Mouse (Mus musculus) cerebellum, postnatal 36 days (tissue): ENCODE measurements around the gene Tmc2.

Experiments used
- DNase-seq, 2 experiments: peaks; one replicate each; pipeline ENCODE4 v3.0.0; 2021 to 2022; ENCODE audit warnings: mixed read lengths in 2 of 2

Gene Tmc2

DNA sequence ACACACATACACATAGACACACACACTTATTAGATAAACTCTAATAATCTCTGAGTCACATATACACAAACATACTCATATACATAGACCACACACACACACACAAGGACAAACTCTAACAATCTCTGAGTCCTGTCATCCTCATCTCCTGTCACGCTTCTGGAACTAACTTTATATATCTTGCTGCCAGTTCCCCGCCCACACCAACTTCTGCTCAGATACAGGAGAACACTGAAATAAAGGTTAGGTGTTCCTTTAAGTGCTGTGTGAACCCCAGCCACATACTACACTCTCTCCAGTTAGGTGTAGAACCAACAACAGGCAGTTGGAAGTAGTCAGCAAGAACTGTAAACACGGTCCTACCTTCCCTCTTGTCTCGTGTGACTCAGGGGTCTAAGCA, 65.8 kb downstream of the Tmc2 start:
- DNase-seq: no peak

DNA sequence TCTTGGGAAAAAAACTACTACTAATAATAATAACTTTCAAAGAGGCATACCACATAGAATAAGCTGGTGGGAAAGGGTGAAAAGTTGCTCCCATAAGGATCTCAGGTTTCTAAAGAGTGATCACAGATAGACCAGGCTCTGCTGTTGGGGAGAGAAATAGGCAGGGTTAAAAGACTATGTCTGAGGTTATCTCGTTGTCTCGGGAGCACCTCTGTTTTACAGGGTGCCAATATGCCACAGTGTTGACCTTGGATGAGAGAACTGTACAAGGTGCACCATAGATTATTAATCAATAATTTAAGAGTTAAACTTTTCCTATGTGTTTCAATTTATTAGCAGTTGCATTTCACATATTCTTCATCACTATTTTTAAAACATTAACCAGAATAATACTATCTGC, 66.9 kb downstream of the Tmc2 start:
- DNase-seq: no peak

DNA sequence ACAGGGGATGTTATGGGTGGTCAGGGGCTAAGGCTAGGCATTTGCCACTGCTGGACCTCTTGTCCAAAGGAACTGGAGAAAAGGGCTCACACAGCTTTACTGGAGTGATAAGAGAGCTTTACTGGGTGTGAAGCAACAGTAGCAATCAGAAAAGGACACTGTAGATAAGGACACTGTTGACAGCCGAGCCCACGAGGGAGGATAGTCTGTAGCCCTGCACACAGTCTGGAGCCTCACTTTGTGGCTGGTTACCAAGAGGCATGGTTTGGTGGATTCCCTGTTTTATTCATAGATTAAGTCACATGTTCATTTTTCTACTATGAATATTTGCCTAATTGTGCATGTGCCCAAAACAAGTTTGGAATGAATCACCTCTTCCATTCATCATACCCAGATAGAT, 67.4 kb downstream of the Tmc2 start:
- DNase-seq: no peak

DNA sequence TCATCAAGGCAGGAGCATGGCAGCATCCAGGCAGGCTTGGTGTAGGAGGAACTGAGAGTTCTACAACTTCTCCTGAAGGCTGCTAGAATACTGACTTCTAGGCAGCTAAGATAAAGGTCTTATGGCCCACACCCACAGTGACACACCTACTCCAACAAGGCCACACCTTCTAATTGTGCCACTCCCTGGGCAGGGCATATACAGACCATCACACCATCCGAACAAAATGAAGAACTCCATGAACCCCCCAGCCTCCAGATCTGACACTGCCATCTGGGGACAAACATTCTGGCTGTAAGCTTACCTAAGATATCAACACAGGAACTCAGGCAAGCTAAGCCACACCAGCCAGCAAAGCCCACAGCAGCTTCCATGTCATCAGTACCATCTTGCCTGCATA, 70.5 kb downstream of the Tmc2 start:
- no peak for DNase-seq

DNA sequence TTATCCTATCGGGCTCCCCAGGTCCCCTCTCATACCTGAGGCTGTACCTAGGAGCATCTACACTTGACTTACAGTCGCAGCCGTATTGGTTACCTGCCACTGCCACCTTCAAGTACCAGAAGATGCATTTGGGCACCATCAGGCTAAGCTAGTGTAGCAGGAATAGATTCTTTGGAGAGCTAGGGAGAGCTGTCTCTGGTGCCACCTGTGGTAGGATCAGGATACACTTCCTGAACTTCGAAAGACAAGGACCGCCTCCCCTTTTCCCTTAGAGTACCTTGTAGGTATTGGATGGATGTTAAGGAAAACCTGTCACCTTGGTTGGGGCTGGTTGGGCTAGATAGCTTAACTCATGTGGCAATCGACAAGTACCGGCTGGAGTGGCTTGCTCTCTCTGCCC, 73.1 kb downstream of the Tmc2 start:
- DNase-seq: no peak

DNA sequence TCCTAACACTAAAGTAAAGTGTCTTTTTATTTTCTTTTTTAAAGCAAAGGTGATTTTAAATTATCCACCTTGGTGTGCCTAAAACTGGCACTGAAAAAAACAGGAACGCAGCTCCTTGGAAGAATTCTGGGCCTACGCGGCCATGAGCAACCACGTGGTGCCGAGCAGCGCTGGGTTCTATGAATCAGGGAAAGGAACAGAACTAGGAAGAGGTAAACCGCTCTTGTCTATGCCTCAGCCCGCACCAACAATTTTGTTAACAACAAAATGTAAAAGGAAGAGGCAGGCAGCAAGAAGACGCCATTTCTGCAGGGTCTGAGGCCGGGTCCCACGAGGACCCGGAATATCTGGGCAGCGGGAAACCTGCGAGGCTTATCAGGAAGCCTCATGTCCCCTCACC, 78.7 kb downstream of the Tmc2 start:
- DNase-seq: no peak

DNA sequence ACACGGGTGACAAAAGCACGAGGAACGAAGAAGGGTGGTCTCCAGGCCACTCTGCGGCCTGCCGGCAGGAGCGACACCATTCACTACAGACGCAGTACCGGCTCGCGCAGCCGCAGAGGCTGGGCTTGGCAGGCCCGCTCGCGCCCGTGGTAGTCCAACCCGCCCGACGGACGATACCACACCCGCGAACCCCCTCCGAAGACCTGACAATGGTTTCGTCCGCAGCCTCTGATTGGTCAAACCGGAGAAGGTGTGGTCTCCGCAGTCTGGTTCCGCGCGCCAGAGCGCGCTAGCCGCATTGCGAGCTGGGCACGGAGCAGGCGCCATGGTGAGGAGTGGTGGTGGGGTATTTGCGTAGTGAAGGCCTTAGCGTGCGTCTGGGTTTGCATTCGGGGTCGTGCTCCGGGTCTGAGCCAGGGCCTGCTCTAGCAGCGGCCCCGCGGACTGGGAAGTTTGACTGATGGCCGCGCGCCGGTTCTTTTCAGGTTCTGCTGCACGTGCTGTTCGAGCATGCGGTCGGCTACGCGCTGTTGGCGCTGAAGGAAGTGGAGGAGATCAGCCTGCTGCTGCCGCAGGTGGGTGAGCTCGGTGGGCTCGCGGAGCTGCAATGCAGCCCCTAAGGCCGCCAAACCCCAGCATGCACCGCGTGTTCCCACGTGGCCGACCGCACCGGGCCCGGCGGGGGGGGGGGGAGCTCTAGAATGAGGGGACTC, 79.3 kb downstream of the Tmc2 start, which contains the start of gene Nop56:
Gene Nop56 (plus strand): TSS at position 282 of the 713 bp plus-strand sequence.
- DNase-seq: peak; percentile 99 to 100

DNA sequence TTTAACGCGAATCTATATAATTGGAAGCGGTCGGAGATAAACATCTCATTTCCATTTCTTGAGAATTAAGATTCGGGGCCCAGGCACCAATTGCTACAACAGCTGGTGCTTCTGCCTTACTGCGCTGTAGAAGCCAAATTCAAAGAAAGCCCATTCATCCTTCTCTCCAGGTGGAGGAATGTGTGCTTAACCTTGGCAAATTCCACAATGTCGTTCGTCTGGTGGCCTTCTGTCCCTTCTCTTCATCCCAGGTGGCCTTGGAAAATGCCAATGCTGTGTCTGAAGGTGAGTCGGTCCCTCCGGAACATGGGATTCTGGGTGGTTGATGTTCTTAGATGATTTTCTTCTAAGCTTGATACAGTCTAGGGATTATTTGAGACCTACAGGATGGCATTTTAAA, 79.9 kb downstream of the Tmc2 start:
- peak in 1 of 2 experiments; percentile 20 for DNase-seq

DNA sequence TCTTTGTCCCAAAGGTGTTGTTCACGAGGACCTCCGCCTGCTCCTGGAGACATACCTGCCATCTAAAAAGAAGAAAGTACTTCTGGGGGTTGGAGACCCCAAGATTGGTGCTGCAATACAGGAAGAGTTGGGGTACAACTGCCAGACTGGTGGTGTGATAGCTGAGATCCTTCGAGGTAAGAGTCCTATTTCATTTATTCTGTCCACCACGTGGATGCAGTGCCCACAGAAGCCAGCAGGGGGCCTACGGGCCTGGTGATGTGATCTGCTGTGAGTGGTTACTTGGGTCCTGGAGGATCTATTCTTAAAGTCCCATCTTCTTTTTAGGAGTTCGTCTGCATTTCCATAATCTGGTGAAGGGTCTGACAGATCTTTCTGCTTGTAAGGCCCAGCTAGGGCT, 80.7 kb downstream of the Tmc2 start:
- DNase-seq: peak; percentile 38 to 48

DNA sequence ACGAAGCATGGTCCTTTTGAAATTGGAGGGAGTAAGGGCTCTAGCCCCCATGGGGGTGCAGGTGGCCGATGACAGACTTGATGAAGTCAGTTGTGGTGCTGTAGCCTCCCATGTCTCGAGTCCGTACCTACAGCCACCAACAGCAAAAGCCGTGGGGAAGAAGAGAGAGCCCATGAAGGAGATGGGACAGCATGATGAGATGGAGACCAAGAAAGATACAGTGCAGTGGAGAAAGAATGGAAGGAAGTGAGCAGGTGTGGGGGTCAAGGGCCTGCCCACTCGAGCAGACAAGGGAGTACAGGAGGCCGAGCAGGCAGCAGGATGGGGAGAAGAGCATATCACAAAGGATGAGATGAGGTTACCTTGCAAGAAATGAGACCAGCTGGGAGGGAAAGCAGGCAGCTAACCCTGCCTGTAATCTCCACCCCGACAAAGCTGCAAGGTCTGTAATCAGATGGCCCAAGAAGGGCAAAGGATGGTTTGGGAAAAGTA, 84.7 kb downstream of the Tmc2 start:
- no peak for DNase-seq

DNA sequence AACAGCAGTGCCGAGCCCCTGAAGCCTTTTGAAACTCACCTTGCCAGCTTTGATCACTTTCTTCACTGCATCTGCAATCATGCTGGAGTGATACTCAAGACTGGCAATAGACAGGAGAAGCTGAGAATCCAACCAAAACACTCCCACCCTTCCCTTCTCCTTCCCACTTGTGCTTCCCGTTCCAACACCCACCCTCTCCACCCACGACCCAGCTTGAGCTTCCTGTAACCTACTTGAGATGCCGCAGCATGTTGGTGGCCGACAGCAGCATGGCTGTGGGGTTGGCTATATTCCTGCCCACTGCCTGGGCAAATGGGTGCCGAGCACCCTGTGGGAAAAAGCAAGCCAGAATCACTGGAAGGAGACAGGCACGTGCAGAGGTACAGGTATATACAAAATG, 85.2 kb downstream of the Tmc2 start:
- DNase-seq: no peak

DNA sequence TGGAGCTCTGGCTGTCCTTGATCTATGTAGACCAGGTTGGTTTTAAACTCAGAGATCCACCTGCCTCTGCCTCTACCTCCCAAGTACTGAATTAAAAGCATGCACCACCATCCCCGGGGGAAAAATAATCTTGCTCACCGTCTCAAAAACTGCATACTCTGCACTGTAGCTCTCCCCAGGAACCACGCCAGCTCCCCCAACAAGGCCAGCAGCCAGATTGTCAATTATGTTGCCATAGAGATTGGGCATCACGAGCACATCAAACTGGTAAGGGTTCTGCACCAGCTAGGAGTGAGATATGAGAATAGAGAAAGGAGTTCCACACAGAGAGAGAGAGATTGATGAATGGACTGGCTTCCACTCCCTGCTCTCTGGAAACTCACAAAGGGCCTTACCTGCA, 85.8 kb downstream of the Tmc2 start:
- no peak for DNase-seq

DNA sequence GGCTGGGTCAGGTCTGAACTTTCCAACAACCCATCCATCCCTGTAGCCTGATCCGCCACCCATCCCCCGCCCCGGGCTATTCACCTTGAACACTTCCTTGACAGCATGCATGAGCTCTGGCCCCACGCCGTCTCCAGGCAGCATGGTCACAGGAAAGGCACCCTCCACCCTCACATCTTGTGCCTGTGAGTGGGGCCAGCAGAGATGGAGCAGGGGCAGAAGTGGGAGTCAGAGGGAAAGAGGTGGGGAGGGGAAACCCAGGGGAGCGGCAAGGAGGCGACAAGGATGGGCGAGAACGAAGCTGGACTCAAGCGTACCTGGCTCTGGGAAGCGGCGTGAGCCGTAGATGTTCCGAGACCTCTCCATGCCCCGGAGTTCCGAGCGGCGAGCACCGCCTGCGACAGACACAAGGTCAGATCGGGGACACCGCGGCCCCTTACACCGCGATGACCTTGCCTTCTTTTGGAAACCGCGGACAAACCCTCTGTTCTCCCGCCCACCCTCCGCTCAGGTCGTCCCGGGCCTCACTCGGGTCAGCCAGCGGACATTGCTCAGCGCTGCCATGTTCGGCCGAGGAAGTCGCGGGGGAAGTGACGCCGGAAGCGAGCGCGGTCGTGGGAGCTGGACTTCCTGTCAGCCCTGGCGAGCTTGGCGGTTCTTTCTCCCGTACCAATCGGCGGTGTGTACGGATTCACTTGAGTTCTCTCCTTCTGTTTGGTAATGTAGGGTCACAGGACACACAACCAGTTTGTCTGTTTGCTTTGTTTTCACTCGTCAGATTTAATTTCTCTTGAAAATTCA, 89.1 kb downstream of the Tmc2 start, which contains the start of gene Idh3b:
Gene Idh3b (minus strand): TSS at position 694 of the 801 bp plus-strand sequence.
- DNase-seq: peak; percentile 93

DNA sequence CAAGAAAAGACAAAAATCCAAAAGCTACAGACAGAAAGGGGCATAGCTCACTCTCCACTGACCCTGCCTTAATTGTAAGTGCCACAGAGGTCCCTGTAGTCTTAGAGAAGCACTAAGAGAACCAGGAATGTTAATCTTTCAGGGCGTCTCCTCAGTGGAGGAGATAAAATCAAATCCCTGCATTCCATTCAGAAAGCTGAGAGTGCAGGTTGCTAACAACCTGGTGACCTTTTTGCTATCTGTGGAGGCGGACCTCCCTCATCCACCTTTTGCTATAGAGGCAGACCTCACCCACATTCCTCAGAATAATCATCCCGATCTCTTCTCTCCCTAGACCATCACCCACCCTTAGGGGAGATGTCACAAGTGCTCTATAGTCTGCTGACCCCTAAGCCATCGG, 94.1 kb downstream of the Tmc2 start:
- no peak for DNase-seq

DNA sequence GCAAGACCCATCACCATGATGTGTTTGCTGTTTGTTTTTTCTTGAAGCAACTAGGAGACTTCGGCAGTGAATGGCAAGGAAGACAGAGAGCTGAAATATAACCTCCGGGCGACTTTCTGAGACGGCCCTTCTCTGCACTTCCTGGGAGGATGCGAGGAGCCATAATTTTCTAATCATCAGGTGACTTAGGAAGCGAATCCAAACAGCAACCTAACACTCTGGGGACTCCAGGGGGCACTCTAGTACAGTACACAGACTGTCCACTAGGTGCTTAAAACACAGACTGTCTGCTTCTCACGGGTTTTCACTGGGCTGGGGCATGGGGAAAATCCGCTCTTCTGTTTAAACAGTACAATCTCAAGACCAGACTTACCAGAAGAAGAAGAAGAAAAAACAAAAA, 96.4 kb downstream of the Tmc2 start:
- peak; percentile 72 to 78 for DNase-seq

DNA sequence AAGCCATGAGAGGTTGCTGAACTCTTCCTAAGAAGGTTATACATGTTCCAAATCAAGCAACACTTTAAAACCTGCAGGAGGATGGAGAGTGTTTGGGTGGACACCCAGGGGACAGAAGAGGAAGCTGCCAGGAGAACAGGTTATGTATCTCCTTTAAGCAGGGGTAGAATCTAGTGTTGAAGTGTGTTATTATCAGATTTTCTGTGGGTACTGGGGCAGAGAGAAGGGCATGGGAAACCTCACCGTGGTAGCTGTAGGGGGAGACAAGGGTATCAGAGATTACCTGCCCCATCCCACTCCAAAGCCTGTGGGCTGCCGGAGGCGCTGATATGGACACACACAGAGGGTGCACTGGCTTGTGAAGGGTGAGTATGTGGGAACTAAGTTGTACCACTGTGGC, 98.0 kb downstream of the Tmc2 start:
- no peak for DNase-seq

DNA sequence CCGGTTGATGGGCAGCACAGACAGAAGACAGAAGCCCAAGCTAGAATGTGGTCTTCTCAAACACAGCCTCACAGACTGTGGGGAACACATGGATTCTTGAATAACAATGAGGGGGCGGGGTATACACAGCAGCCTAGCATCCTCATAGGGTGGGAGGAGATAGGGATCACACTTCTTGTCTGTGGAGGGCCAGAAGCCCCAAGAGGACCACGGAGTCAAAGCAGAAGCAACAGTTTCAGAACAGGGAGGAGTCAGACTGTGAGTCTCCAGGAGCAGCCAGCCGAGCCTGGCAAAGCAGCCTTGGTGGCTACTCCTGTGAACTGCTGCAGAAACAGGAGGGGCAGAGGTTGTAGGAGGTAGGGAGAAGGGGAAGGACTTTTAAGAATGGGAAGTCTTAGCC, 98.5 kb downstream of the Tmc2 start:
- no peak for DNase-seq

DNA sequence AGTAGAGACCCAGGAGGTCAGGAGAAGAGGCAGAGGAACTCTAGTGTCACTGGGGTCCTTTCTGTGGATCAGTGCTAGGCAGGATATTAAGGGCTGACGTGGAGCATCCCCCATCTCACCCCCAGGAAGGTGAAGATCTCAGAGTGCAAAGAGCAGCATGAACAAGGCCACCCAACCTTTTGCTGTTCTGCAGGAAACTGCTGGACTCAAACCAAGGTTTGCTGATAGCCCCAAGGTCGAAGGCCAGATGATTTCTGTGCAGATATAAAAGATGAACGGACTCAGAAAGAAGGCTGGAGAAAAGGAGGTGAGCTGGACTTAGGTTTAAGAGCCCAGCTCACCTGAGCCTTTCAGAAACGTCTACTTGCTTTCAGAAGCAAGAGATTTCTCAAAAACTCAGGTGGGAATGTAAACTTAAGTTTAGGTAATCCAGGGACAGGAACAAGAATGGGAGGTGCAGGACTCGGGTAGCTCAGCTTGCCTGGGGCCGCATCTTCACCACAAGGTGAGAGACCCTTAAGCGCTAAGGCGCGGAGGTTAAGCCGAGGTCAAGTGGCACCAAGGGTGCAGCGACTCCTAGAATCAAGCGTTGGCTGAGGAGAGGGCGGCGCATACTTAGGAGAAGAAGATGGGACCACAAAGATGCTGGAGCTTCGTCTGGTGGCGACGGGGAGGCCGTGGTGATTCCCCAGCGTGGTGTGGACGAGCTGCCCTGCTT, 99.4 kb downstream of the Tmc2 start:
- no peak for DNase-seq

DNA sequence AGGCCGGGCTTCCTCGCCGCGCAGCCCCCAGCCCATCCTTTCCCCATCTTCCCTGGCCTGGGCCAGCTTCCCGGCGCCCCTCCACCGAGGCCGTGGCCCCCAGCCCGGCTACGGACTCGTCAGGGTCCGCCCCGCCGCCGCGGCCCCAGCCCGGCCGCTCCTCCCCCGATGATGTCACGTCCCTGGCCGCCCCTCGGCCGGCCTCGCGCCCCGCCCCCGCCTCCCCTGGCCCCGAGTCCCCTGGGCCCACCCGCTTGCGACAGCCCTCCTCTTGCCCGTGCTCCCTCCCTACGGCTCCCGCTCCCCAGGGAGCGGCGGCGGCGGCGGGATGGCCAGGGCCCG, 99.9 kb downstream of the Tmc2 start, which contains the start of gene Ebf4:
Gene Ebf4 (plus strand): TSS at position 234 of the 342 bp plus-strand sequence.
- peak; percentile 30 to 45 for DNase-seq

DNA sequence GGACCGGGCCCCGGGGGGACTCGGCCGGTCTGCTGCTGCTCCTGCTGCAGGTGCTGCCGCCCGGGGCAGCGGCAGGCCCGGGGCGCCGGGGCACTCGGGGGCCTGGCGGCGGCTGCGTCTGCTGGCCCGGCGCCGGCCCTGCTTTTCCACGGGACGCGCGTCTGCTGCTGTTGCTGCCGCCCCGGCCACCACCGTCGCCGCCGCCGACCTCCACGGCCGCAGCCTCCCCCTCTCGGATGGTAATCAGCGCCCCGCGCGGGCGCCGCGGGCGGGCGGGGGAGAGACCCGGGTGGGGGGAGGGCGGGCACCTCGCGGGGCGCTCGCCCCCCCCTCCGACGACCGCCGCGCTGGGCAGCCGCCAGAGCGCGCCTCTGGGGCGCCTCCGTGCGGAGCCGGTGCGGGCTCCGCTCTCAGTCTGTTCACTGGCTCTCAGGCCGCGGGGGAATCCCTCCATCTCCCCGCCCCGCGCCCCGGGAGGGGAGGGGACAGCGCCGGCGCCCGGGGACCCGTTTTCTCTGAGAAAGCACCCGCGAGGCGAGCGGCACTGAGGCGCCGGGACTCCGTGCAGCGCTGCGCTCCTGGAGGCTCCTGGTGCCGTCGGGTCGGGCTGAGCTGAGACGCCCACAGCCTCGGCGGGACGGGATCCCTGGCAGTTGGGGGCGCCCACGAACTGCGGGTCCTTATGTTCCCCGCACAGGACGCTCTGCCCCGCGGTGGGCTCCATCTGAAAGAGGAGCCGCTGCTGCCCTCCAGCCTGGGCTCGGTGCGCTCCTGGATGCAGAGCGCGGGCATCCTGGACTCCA, 100.5 kb downstream of the Tmc2 start:
- peak; percentile 31 to 39 for DNase-seq

DNA sequence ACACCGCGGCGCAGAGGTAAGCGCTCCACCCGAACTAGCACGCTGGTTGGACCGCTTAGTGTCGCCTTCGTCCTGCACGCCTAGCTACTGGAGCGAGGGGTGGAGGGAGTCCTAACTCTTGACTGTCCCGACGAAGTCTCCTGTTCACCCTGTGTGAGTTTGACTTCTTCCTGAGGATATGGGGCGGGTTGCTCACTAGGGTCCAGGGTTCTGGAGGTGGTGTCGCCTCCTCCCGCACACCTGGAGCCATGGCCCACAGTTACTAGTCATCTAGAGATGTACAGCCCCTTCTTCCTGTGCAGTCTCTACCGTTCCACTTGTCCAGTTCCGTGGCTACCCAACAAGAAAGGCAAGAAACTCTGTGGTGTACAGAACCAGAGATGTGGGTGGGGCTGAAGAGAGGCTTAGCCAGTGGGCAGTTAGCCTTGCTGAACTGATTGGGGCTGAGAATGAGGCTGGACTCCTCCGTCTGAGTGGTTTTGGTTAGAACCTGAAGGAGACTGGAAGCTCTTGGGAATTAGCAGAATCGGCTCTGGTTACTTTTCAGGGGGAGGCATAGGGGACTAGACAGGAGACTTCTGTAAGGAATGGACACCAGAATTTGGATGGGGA, 101.2 kb downstream of the Tmc2 start:
- DNase-seq: no peak

DNA sequence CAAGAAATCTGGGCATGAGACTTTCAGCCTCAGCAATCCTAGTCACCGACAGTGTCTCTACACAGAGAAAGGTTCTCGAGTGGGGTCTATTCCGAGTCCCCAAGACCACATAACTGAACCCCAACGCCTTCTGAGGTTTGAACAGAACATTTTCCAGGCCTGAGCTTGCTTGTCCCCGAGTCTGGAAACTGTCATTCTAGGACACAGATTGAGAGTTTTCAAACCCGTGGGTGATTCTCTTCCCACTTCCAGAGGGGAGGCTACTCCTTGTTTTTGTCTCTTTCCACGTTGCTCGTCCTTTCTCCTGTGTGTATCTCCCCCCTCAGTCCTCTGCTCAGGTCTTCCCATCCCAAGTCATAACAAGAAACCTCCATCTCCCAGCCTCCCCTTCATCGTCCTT, 102.6 kb downstream of the Tmc2 start:
- no peak for DNase-seq
